Mouse (Mus musculus): ENCODE measurements around the gene Cdkn2d.

- no peak for TF ChIP-seq POLR2A (IDR thresholded peaks at IDR 0.05; ENCODE audit: low read depth, low read length)
- TF ChIP-seq CTCF (conservative IDR thresholded peaks at IDR 0.05; ENCODE audit: insufficient read depth, insufficient read length, low read depth, low read length) = no peak
Measured at GRCm38 (mm10) chr9:21292271-21292670, 1.1 kb upstream of the Cdkn2d start.

All from kidney, adult 2 months (tissue).